Mouse (Mus musculus): ENCODE data around the gene Tgm2. TPM values are rescaled to one million over a fixed set of nuclear protein-coding genes. Genes with fewer than 3 reads are reported as not detected.

Tgm2 gene
- polyA plus RNA-seq, 1 experiment, result 5.6 TPM

DNA sequence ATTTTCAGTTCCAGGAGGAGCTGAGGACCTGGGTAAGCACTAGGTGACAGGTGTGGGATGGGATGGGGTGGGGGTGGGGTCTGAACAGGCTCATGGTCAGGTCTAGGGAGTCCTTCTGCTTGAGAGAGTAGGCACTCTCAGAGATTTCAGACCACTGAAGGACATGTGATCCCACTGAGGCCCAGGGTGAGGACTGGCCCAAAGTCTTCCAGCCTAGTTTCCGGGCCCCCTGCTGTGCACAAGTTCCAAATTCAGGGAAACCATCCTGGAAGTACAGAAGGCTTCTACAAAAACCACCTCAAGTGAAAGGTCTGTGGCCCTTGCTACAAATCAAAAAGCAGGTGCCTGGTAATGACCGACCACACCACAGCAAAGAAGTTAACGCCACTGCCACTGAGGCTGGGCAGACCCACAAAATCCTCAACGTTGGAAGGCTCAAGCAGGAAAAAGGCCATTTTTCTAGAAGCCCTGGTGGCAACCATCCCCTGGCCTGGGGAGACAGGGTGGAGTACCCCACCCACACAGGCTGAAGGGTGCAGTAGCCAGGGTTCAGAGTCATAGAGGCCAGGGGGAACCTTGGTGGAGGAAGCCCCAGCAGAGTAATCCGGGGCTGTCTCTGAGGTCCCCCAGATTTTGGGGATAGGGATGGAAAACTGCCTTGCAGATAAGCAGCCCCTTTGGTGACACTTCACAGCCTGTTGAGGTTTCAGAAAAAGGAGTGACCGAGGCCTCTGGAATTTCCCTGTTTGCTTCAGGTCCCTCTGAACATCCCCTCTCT lies 1.3 kb downstream of the Tgm2 start:
- peaks cover 94% of the 10 kb centered on the region for H3K27me3 ChIP-seq (replicated peaks)
- peaks cover 75% of the 10 kb centered on the region for H3K4me1 ChIP-seq
- no peaks in the 10 kb centered on the region for H3K36me3 ChIP-seq (replicated peaks; ENCODE audit: low read length)
- peak overlapping the region; percentile 57 for H3K4me3 ChIP-seq (replicated peaks)
- H3K9me3 ChIP-seq, result peaks cover 2% of the 10 kb centered on the region
- TF ChIP-seq FLI1 (IDR thresholded peaks at IDR 0.05; ENCODE audit: low read length), result no peak
- TF ChIP-seq GATA1 (IDR thresholded peaks at IDR 0.05; ENCODE audit: borderline replicate concordance, low read length), result no peak

DNA sequence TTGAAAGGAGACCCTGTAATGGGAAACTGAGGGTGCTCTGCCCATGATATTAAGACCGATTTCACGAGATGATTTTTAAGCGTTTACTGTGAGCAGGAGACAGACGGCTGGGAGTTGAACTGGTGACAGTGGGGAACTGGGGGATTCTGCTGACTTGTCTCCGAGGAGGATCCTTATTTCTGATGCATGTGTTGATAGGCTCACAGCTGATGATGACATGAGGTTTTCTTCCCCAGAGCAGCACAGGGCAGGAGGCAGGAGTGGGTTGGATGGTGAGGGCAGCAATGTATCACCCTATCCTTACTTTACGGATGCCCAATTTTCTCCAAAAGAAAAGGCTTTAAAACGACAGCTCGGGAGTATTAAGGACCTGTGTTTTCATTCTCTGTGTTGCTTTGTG lies 2.0 kb downstream of the Tgm2 start:
- Histone ChIP-seq H3K27me3 (replicated peaks) (peaks cover 94% of the 10 kb centered on the region), H3K4me3 (replicated peaks) (no peak overlapping the region), H3K4me1 (peaks cover 82% of the 10 kb centered on the region), H3K36me3 (replicated peaks; ENCODE audit: low read length) (no peaks in the 10 kb centered on the region), H3K9me3 (no peaks in the 10 kb centered on the region)
- TF ChIP-seq GATA1 (IDR thresholded peaks at IDR 0.05; ENCODE audit: borderline replicate concordance, low read length) (no peak), FLI1 (IDR thresholded peaks at IDR 0.05; ENCODE audit: low read length) (no peak)

DNA sequence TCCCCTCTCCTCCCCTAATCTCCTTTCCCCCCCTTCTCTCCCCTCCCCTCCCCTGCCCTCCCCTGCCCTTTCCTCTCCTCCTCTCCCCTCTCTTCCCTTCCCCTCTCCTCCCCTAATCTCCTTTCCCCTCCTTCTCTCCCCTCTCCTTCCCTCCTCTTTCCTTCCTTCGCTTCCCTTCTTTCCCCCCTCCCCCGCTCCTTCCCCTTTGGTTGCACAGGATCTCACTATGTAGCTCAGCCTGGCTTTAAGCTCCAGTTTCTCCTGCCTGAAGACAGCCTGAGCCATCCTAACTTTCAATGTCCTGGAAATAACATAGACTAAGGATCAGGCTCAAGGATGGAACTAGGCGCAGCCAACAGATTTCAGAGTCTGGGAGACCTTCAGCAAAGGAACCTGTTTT lies 2.4 kb downstream of the Tgm2 start:
- Histone ChIP-seq H3K9me3 (no peaks in the 10 kb centered on the region), H3K36me3 (replicated peaks; ENCODE audit: low read length) (peaks cover 1% of the 10 kb centered on the region), H3K4me1 (peaks cover 86% of the 10 kb centered on the region), H3K4me3 (replicated peaks) (no peak overlapping the region), H3K27me3 (replicated peaks) (peaks cover 94% of the 10 kb centered on the region)
- TF ChIP-seq GATA1 (IDR thresholded peaks at IDR 0.05; ENCODE audit: borderline replicate concordance, low read length), result no peak
- no peak for TF ChIP-seq FLI1 (IDR thresholded peaks at IDR 0.05; ENCODE audit: low read length)

GRCm38 (mm10) chr2:158142981-158143380 lies 3.3 kb downstream of the Tgm2 start:
- H3K36me3 ChIP-seq (replicated peaks; ENCODE audit: low read length), result peaks cover 4% of the 10 kb centered on the region
- no peak overlapping the region for H3K4me3 ChIP-seq (replicated peaks)
- H3K4me1 ChIP-seq, result peaks cover 85% of the 10 kb centered on the region
- no peaks in the 10 kb centered on the region for H3K9me3 ChIP-seq
- no peak for TF ChIP-seq GATA1 (IDR thresholded peaks at IDR 0.05; ENCODE audit: borderline replicate concordance, low read length)
- TF ChIP-seq FLI1 (IDR thresholded peaks at IDR 0.05; ENCODE audit: low read length), result no peak
- H3K27me3 ChIP-seq (replicated peaks), result peaks cover 98% of the 10 kb centered on the region

GRCm38 (mm10) chr2:158141690-158142440 lies 4.4 kb downstream of the Tgm2 start:
- peaks cover 81% of the 10 kb centered on the region for H3K4me1 ChIP-seq
- H3K4me3 ChIP-seq (replicated peaks), result peak overlapping the region; percentile 85
- no peaks in the 10 kb centered on the region for H3K9me3 ChIP-seq
- H3K27me3 ChIP-seq (replicated peaks), result peaks cover 95% of the 10 kb centered on the region
- no peak for TF ChIP-seq FLI1 (IDR thresholded peaks at IDR 0.05; ENCODE audit: low read length)
- TF ChIP-seq GATA1 (IDR thresholded peaks at IDR 0.05; ENCODE audit: borderline replicate concordance, low read length), result no peak
- H3K36me3 ChIP-seq (replicated peaks; ENCODE audit: low read length), result peaks cover 4% of the 10 kb centered on the region

GRCm38 (mm10) chr2:158141271-158141670 lies 5.0 kb downstream of the Tgm2 start:
- peak overlapping the region; percentile 85 for H3K4me3 ChIP-seq (replicated peaks)
- H3K9me3 ChIP-seq, result no peaks in the 10 kb centered on the region
- peaks cover 94% of the 10 kb centered on the region for H3K27me3 ChIP-seq (replicated peaks)
- TF ChIP-seq FLI1 (IDR thresholded peaks at IDR 0.05; ENCODE audit: low read length), result no peak
- no peak for TF ChIP-seq GATA1 (IDR thresholded peaks at IDR 0.05; ENCODE audit: borderline replicate concordance, low read length)
- H3K4me1 ChIP-seq, result peaks cover 80% of the 10 kb centered on the region
- H3K36me3 ChIP-seq (replicated peaks; ENCODE audit: low read length), result peaks cover 4% of the 10 kb centered on the region

GRCm38 (mm10) chr2:158140664-158141063 lies 5.6 kb downstream of the Tgm2 start:
- Histone ChIP-seq H3K9me3 (no peaks in the 10 kb centered on the region), H3K36me3 (replicated peaks; ENCODE audit: low read length) (peaks cover 4% of the 10 kb centered on the region), H3K4me3 (replicated peaks) (no peak overlapping the region), H3K27me3 (replicated peaks) (peaks cover 94% of the 10 kb centered on the region), H3K4me1 (peaks cover 80% of the 10 kb centered on the region)
- TF ChIP-seq FLI1 (IDR thresholded peaks at IDR 0.05; ENCODE audit: low read length), result no peak
- TF ChIP-seq GATA1 (IDR thresholded peaks at IDR 0.05; ENCODE audit: borderline replicate concordance, low read length), result no peak

GRCm38 (mm10) chr2:158139628-158140027 lies 6.6 kb downstream of the Tgm2 start:
- H3K36me3 ChIP-seq (replicated peaks; ENCODE audit: low read length), result peaks cover 4% of the 10 kb centered on the region

GRCm38 (mm10) chr2:158138778-158139177 lies 7.5 kb downstream of the Tgm2 start:
- TF ChIP-seq GATA1 (IDR thresholded peaks at IDR 0.05; ENCODE audit: borderline replicate concordance, low read length), result no peak
- no peak for TF ChIP-seq FLI1 (IDR thresholded peaks at IDR 0.05; ENCODE audit: low read length)
- Histone ChIP-seq H3K4me3 (replicated peaks) (no peak overlapping the region), H3K9me3 (no peaks in the 10 kb centered on the region), H3K4me1 (peaks cover 71% of the 10 kb centered on the region), H3K27me3 (replicated peaks) (peaks cover 92% of the 10 kb centered on the region), H3K36me3 (replicated peaks; ENCODE audit: low read length) (peaks cover 4% of the 10 kb centered on the region)

More at GRCm38 (mm10) chr2:158139628-158140027, 6.6 kb downstream of the Tgm2 start:
- H3K4me3 ChIP-seq (replicated peaks), result no peak overlapping the region
- peaks cover 94% of the 10 kb centered on the region for H3K27me3 ChIP-seq (replicated peaks)
- no peaks in the 10 kb centered on the region for H3K9me3 ChIP-seq
- peaks cover 73% of the 10 kb centered on the region for H3K4me1 ChIP-seq
- TF ChIP-seq GATA1 (IDR thresholded peaks at IDR 0.05; ENCODE audit: borderline replicate concordance, low read length) (no peak), FLI1 (IDR thresholded peaks at IDR 0.05; ENCODE audit: low read length) (no peak)

GRCm38 (mm10) chr2:158137771-158138170 lies 8.5 kb downstream of the Tgm2 start:
- H3K4me3 ChIP-seq (replicated peaks), result no peak overlapping the region
- TF ChIP-seq FLI1 (IDR thresholded peaks at IDR 0.05; ENCODE audit: low read length) (no peak), GATA1 (IDR thresholded peaks at IDR 0.05; ENCODE audit: borderline replicate concordance, low read length) (no peak)
- peaks cover 93% of the 10 kb centered on the region for H3K27me3 ChIP-seq (replicated peaks)
- H3K9me3 ChIP-seq, result no peaks in the 10 kb centered on the region
- peaks cover 71% of the 10 kb centered on the region for H3K4me1 ChIP-seq
- H3K36me3 ChIP-seq (replicated peaks; ENCODE audit: low read length), result peaks cover 4% of the 10 kb centered on the region

All from megakaryocyte, embryonic 14.5 days (primary cell).